Mouse (Mus musculus): ENCODE results near the gene Gm28308.

- TF ChIP-seq POLR2A (IDR thresholded peaks at IDR 0.05; ENCODE audit: borderline replicate concordance, insufficient read depth, low read length) (no peak), CTCF (IDR thresholded peaks at IDR 0.05; ENCODE audit: borderline replicate concordance, insufficient read depth, low read depth, low read length) (no peak)
Observed at GRCm38 (mm10) chr6:52177806-52178205, 35.3 kb downstream of the Gm28308 start.

All from cerebellum, adult 2 months (tissue).